Mouse (Mus musculus): Measurements from ENCODE around the gene Fam72a. TPM values are rescaled to one million over a fixed set of nuclear protein-coding genes. Genes with fewer than 3 reads are reported as not detected.

Gene Fam72a
- total RNA-seq (2023): 0.27 to 0.56 TPM (median 0.52 TPM) in 3 of 4 replicates, not detected in the other

DNA sequence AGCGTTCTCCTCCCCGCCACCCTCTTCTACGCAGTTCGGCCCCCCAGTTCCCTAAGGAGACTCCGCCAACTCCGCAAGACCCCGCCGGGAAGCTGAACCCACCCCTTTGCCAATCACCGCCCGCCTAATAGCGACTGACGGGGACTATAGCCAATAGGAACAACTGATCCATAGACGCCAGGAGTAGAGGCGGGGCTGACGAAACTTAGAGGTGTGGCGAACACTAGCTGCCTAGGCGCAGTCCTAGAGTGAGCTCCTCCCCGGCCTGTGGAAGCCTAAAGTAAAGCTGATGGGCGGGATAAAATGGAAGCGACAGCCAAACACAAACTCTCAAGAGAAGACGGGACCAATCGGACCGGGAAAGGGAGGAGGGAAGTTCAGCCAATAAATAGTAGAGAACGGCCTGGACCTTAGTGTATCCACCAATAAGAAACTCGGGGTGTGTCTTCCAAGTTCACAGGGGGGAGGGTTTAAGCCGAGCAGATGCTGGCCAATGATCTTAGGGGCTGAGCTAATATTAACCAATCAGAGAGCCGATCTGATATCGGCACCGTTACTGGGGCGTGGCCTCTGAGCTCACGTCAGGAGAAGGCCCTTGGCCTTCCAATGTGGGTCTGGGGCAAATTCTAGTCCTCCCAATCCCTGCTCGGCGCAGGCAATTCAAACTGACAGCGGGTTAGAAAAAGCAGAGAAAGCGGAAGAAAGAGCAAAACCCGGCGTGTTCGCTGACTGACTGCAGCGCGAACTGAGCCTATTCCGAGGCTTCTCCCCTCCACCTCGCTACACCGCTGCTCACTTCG lies at the start of gene Fam72a, which contains the start of gene Srgap2:
Gene Fam72a, plus strand, starts transcription at position 623 of the 800 bp plus-strand sequence.
Gene Srgap2, minus strand, starts transcription at position 72 of the 800 bp plus-strand sequence.

Other genes with a start within 250 kb of the Fam72a start
- 19.1 to 24.0 TPM (median 22.1 TPM) in 4 replicates for gene Ikbke, start 248.3 kb upstream of the Fam72a start, total RNA-seq (2023)
- gene Srgap2, start 551 bp upstream of the Fam72a start, total RNA-seq (2023): 27.9 to 35.4 TPM (median 30.3 TPM) in 4 replicates
- not detected in 4 replicates for gene Avpr1b, start 71.3 kb downstream of the Fam72a start, total RNA-seq (2023)
- 115 to 128 TPM (median 125 TPM) in 4 replicates for gene Ctse, start 110.4 kb downstream of the Fam72a start, total RNA-seq (2023)
- 0.12 to 1.4 TPM (median 0.52 TPM) in 4 replicates for gene Rab7b, start 160.8 kb downstream of the Fam72a start, total RNA-seq (2023)
- gene Slc26a9, start 216.1 kb downstream of the Fam72a start, total RNA-seq (2023): 0.12 to 0.20 TPM (median 0.15 TPM) in 3 of 4 replicates, not detected in the other